Mouse (Mus musculus) C3H10T1/2 (cell line): ENCODE measurements around the gene Grip2. TPM values are rescaled to one million over a fixed set of nuclear protein-coding genes. Genes with fewer than 3 reads are reported as not detected.

Experiments used
- polyA plus RNA-seq, 2 experiments: library from polyadenylated mRNA; unstranded; fragments of >200 nt; fragmentation: generic; extraction: Trizol; gene quantifications; one replicate each; pipeline ENCODE4 v1.2.1; 2012; ENCODE audit warnings: missing spikeins in 2 of 2

Gene Grip2
- under 1 TPM; 0.01 to 0.13 TPM for polyA plus RNA-seq

DNA sequence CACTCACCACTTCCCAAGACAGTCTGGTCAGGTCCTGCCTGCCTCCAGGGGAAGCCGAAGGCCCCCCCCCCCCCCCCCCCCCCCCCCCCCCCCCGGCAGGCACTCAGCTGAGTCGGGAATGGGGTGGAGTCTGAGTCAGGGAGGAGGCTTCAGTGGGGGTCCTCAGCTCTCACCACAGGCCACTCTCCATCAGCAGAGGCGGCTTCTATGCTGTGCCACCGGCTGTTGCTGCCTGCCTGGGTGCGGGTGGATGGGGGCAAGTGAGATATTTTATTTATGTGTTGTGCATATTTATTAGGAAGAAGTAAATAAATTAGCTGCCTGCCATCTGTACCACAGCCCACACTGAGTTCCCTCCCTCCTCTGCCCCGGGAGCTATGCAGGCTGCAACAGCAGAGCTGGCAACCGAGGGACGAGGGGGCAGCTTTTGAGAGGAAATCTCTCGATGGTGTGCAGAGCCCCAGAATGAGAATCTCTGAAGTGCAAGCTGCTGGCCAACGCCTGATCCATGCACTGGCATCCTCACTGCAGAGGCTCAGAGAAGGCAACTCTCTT lies at the start of gene Grip2:
TSS of gene Grip2 (minus strand) at position 235 of the 555 bp plus-strand sequence.

Other genes with a start within 250 kb of the Grip2 start
- gene Slc6a6, start 143.2 kb downstream of the Grip2 start, polyA plus RNA-seq, result 100 to 1,000 TPM in 1 of 2 experiments, 10 to 100 TPM in 1; 15.7 to 145 TPM
- 1 to 10 TPM in 1 of 2 experiments, under 1 TPM in 1; 0.63 to 7.3 TPM for gene Ccdc174, start 50.8 kb upstream of the Grip2 start, polyA plus RNA-seq
- under 1 TPM; 0.01 to 0.48 TPM for gene 4930590J08Rik, start 75.6 kb upstream of the Grip2 start, polyA plus RNA-seq
- gene Fgd5, start 151.6 kb upstream of the Grip2 start, polyA plus RNA-seq, result under 1 TPM in 1 of 2 experiments, not detected in 1; 0.04 TPM